Mouse (Mus musculus) MEL (cell line): ENCODE data around the gene Gm6760. TPM values are rescaled to one million over a fixed set of nuclear protein-coding genes. Genes with fewer than 3 reads are reported as not detected.

Experiments
- DNase-seq: peaks from one replicate; pipeline ENCODE4 v3.0.0; 2011; ENCODE audit warnings: low read depth, low spot score
- H3K27ac ChIP-seq: 2 replicates; pipeline ENCODE4 v1.5.1; 2012; ENCODE audit warnings: low read depth, mild to moderate bottlenecking, control low read depth, low read length, moderate library complexity; ENCODE audit not compliant: control insufficient read depth
- H3K27me3 ChIP-seq, 2 experiments: fragments of 150-350 bp in 1 of 2; sonication (generic) in 1 of 2; 2 replicates each; pipeline ENCODE4 v1.6.1; 2012; ENCODE audit warnings: low read length in 2 of 2, mild to moderate bottlenecking in 2 of 2, improper control_type of control experiment in 1 of 2, moderate library complexity in 1 of 2; ENCODE audit not compliant: insufficient read depth in 2 of 2, control insufficient read depth in 1 of 2
- H3K36me3 ChIP-seq, 2 experiments: 2 replicates each; pipeline ENCODE4 v1.6.1; 2012 to 2014; ENCODE audit warnings: low read length in 2 of 2, improper control_type of control experiment in 1 of 2, inconsistent platforms in 1 of 2, mild to moderate bottlenecking in 1 of 2; ENCODE audit not compliant: insufficient read depth in 2 of 2, control insufficient read depth in 1 of 2
- H3K4me1 ChIP-seq, 2 experiments: fragments of 150-350 bp in 1 of 2; sonication (generic) in 1 of 2; 2 replicates each; pipeline ENCODE4 v1.6.1; 2012; ENCODE audit warnings: low read length in 2 of 2, improper control_type of control experiment in 1 of 2, mild to moderate bottlenecking in 1 of 2; ENCODE audit not compliant: insufficient read depth in 2 of 2, control insufficient read depth in 1 of 2
- H3K4me3 ChIP-seq, 2 experiments: fragments of 150-350 bp in 1 of 2; sonication (generic) in 1 of 2; 2 replicates each; pipeline ENCODE4 v1.5.1; 2012; ENCODE audit warnings: low read depth in 2 of 2, low read length in 2 of 2, mild to moderate bottlenecking in 2 of 2, moderate library complexity in 2 of 2, control low read depth in 1 of 2, improper control_type of control experiment in 1 of 2; ENCODE audit not compliant: control insufficient read depth in 1 of 2, insufficient read depth in 1 of 2
- H3K79me2 ChIP-seq: 2 replicates; pipeline ENCODE4 v1.6.1; 2012; ENCODE audit warnings: mild to moderate bottlenecking, low read length, moderate library complexity; ENCODE audit not compliant: control insufficient read depth, poor library complexity, insufficient read depth
- H3K9ac ChIP-seq: 2 replicates; pipeline ENCODE4 v1.6.1; 2012; ENCODE audit warnings: low read depth, mild to moderate bottlenecking, control low read depth, low read length, moderate library complexity; ENCODE audit not compliant: control insufficient read depth, poor library complexity, severe bottlenecking
- H3K9me3 ChIP-seq: fragments of 150-350 bp; sonication (generic); replicated peaks from 2 replicates; pipeline ENCODE4 v1.6.1; 2012; ENCODE audit warnings: mild to moderate bottlenecking, low read length, improper control_type of control experiment, moderate library complexity; ENCODE audit not compliant: insufficient read depth
- ELF1 ChIP-seq: IDR thresholded peaks from 2 replicates; pipeline ENCODE4 v1.6.1; 2014; ENCODE audit warnings: low read depth, mild to moderate bottlenecking, inconsistent platforms, low read length, improper control_type of control experiment, moderate library complexity
- EP300 ChIP-seq, 2 experiments: IDR thresholded peaks; 2 replicates each; pipeline ENCODE4 v1.6.1; 2011; ENCODE audit warnings: improper control_type of control experiment in 2 of 2, low read length in 2 of 2, low read depth in 1 of 2, mild to moderate bottlenecking in 1 of 2
- GABPA ChIP-seq: IDR thresholded peaks from 2 replicates; pipeline ENCODE4 v1.6.1; 2012; ENCODE audit warnings: low read depth, mild to moderate bottlenecking, inconsistent platforms, low read length, improper control_type of control experiment, moderate library complexity
- HCFC1 ChIP-seq: IDR thresholded peaks from 2 replicates; pipeline ENCODE4 v1.6.1; 2012; ENCODE audit warnings: low read depth, mild to moderate bottlenecking, inconsistent platforms, low read length, improper control_type of control experiment, moderate library complexity
- JUND ChIP-seq: IDR thresholded peaks from 2 replicates; pipeline ENCODE4 v1.6.1; 2011; ENCODE audit warnings: low read depth, mild to moderate bottlenecking, improper control_type of control experiment, low read length
- MAX ChIP-seq: IDR thresholded peaks from 2 replicates; pipeline ENCODE4 v1.6.1; 2011; ENCODE audit warnings: low read length, improper control_type of control experiment
- MXI1 ChIP-seq: IDR thresholded peaks from 2 replicates; pipeline ENCODE4 v1.6.1; 2011; ENCODE audit warnings: mild to moderate bottlenecking, low read depth, low read length, improper control_type of control experiment
- MYB ChIP-seq: IDR thresholded peaks from 2 replicates; pipeline ENCODE4 v1.6.1; 2011; ENCODE audit warnings: mild to moderate bottlenecking, low read depth, low read length, improper control_type of control experiment
- MYC ChIP-seq: IDR thresholded peaks from 2 replicates; pipeline ENCODE4 v1.6.1; 2011; ENCODE audit warnings: low read depth, mild to moderate bottlenecking, low read length, improper control_type of control experiment, moderate library complexity
- POLR2AphosphoS5 ChIP-seq: IDR thresholded peaks from 2 replicates; pipeline ENCODE4 v1.6.1; 2012; ENCODE audit warnings: low read depth, borderline replicate concordance, mild to moderate bottlenecking, inconsistent platforms, low read length, moderate library complexity, mixed read lengths
- RAD21 ChIP-seq: IDR thresholded peaks from 2 replicates; pipeline ENCODE4 v1.6.1; 2011; ENCODE audit warnings: mild to moderate bottlenecking, low read depth, low read length, improper control_type of control experiment
- SIN3A ChIP-seq: IDR thresholded peaks from 2 replicates; pipeline ENCODE4 v1.6.1; 2012; ENCODE audit warnings: low read length, improper control_type of control experiment, inconsistent platforms
- SMC3 ChIP-seq: IDR thresholded peaks from 2 replicates; pipeline ENCODE4 v1.6.1; 2011; ENCODE audit warnings: low read depth, low read length, improper control_type of control experiment
- TAL1 ChIP-seq: IDR thresholded peaks from 2 replicates; pipeline ENCODE4 v1.6.1; 2012; ENCODE audit warnings: mild to moderate bottlenecking, inconsistent platforms, low read length, moderate library complexity, mixed read lengths
- TBP ChIP-seq: IDR thresholded peaks from 2 replicates; pipeline ENCODE4 v1.8.0; 2011; ENCODE audit warnings: low read depth, low read length, improper control_type of control experiment
- TCF12 ChIP-seq: IDR thresholded peaks from 2 replicates; pipeline ENCODE4 v1.6.1; 2014; ENCODE audit warnings: low read depth, mild to moderate bottlenecking, inconsistent platforms, low read length, improper control_type of control experiment, moderate library complexity
- UBTF ChIP-seq: IDR thresholded peaks from 2 replicates; pipeline ENCODE4 v1.6.1; 2012; ENCODE audit warnings: low read depth, mild to moderate bottlenecking, inconsistent platforms, low read length, improper control_type of control experiment, moderate library complexity, borderline replicate concordance; ENCODE audit not compliant: insufficient read depth
- USF1 ChIP-seq: IDR thresholded peaks from 2 replicates; pipeline ENCODE4 v1.6.1; 2014; ENCODE audit warnings: low read depth, mild to moderate bottlenecking, inconsistent platforms, low read length, improper control_type of control experiment, moderate library complexity
- polyA plus RNA-seq, 2 experiments: library from polyadenylated mRNA; stranded (reverse) in 1 of 2; unstranded in 1 of 2; fragments of >175 nt in 1 of 2; fragments of >200 nt in 1 of 2; gene quantifications; 2 replicates each; pipeline versions ENCODE4 v1.2.1 to v1.2.4; 2012; ENCODE audit warnings: low replicate concordance in 2 of 2, low read depth in 1 of 2; ENCODE audit not compliant: insufficient read length in 2 of 2, insufficient read depth in 1 of 2, missing spikeins in 1 of 2
- total RNA-seq: library from RNA; depleted of rRNA; stranded (reverse); fragments of 300-350 nt; gene quantifications from 2 replicates; pipeline ENCODE4 v1.2.3, GENCODE M21; 2012; rRNA removed

Gene Gm6760
- total RNA-seq, result not detected in 2 replicates
- not detected for polyA plus RNA-seq

- H3K4me1 ChIP-seq, result no peaks in the 10 kb centered on the region
- no peaks in the 10 kb centered on the region for H3K9me3 ChIP-seq
- H3K79me2 ChIP-seq, result no peaks in the 10 kb centered on the region
- TF ChIP-seq UBTF (no peak), RAD21 (no peak), USF1 (no peak)
- TF ChIP-seq, all 39 proteins: peak for 0
- H3K27ac ChIP-seq, result no peak within 1 kb of the TSS
- no peak within 1 kb of the TSS for H3K4me3 ChIP-seq
- no peaks in the 10 kb centered on the region for H3K36me3 ChIP-seq
- H3K9ac ChIP-seq, result no peak within 1 kb of the TSS
- DNase-seq, result no peak
- H3K27me3 ChIP-seq, result no peaks in the 10 kb centered on the region
These were observed at the start of gene Gm6760 for GRCm38 (mm10) chrX:64152098-64152497. TSS of gene Gm6760 (minus strand) at chrX:64152198.

- no peak for TF ChIP-seq TBP
- TF ChIP-seq MYB, result no peak
- no peak for TF ChIP-seq JUND
- no peak for TF ChIP-seq MXI1
- no peak for TF ChIP-seq SMC3
- TF ChIP-seq EP300 (IDR thresholded peaks at IDR 0.05; ENCODE audit: low read depth in 1 of 2, low read length in 2 of 2), result no peak
- no peak for TF ChIP-seq ELF1
- TF ChIP-seq MYC, result no peak
- TF ChIP-seq GABPA, result no peak
- TF ChIP-seq TAL1, result no peak
- no peak for TF ChIP-seq MAX
- TF ChIP-seq USF1, result no peak
- TF ChIP-seq SIN3A, result no peak
- Histone ChIP-seq H3K36me3 (no peaks in the 10 kb centered on the region), H3K27me3 (no peaks in the 10 kb centered on the region), H3K4me3 (no peak overlapping the region), H3K4me1 (no peaks in the 10 kb centered on the region), H3K9me3 (no peaks in the 10 kb centered on the region), H3K9ac (no peak overlapping the region), H3K27ac (no peak overlapping the region), H3K79me2 (no peaks in the 10 kb centered on the region)
- no peak for DNase-seq
These were observed 29.2 kb upstream of the Gm6760 start for GRCm38 (mm10) chrX:64181246-64181645.

GRCm38 (mm10) chrX:64173248-64173647 is 21.2 kb upstream of the Gm6760 start, which contains the start of gene 3830417A13Rik:
TSS of gene 3830417A13Rik (plus strand) at chrX:64173548.
- no peaks in the 10 kb centered on the region for H3K27me3 ChIP-seq
- no peaks in the 10 kb centered on the region for H3K36me3 ChIP-seq
- H3K9me3 ChIP-seq, result no peaks in the 10 kb centered on the region
- DNase-seq, result no peak
- no peaks in the 10 kb centered on the region for H3K79me2 ChIP-seq
- no peaks in the 10 kb centered on the region for H3K4me1 ChIP-seq
- TF ChIP-seq TCF12 (no peak), GABPA (no peak), MYC (no peak), POLR2AphosphoS5 (no peak), HCFC1 (no peak)
- H3K4me3 ChIP-seq, result no peak within 1 kb of the TSS
- H3K9ac ChIP-seq, result no peak within 1 kb of the TSS
- no peak within 1 kb of the TSS for H3K27ac ChIP-seq
